Mouse (Mus musculus): Measurements from ENCODE around the gene Tmem267. TPM values are rescaled to one million over a fixed set of nuclear protein-coding genes. Genes with fewer than 3 reads are reported as not detected.
A peak's percentile ranks its signal among the peaks of the same experiment; 100 is the strongest.
"Not testable (repeated sequence)": the region's sequence is repeated elsewhere in the genome, so short reads cannot be mapped to it uniquely, and the experiment has no call there.

The Tmem267 gene
- 11.4 and 13.6 TPM in 2 replicates for polyA plus RNA-seq (2012; rRNA removed)

GRCm38 (mm10) chr13:119487880-119488580 lies at the start of gene Tmem267, which contains the start of gene 3110070M22Rik:
TSS of gene Tmem267 (plus strand) at chr13:119488039.
TSS of gene 3110070M22Rik (minus strand) at chr13:119488383.
- TF ChIP-seq CTCF (IDR thresholded peaks at IDR 0.05; ENCODE audit: borderline replicate concordance, extremely low read depth, insufficient read depth, insufficient read length): peak; percentile 23; the same call in 1 of the 2 replicates
- TF ChIP-seq POLR2A (IDR thresholded peaks at IDR 0.05; ENCODE audit: borderline replicate concordance, extremely low read depth, insufficient read depth, insufficient read length, poor library complexity, severe bottlenecking): no peak; the same call in 1 of the 2 replicates
- peak; percentile 94 for DNase-seq (ENCODE audit: low read depth)

GRCm38 (mm10) chr13:119442244-119442643 lies 45.6 kb upstream of the Tmem267 start:
- no peak for DNase-seq (ENCODE audit: low read depth)
- no peak for TF ChIP-seq POLR2A (IDR thresholded peaks at IDR 0.05; ENCODE audit: borderline replicate concordance, extremely low read depth, insufficient read depth, insufficient read length, poor library complexity, severe bottlenecking)
- no peak for TF ChIP-seq CTCF (IDR thresholded peaks at IDR 0.05; ENCODE audit: borderline replicate concordance, extremely low read depth, insufficient read depth, insufficient read length)

GRCm38 (mm10) chr13:119453563-119453962 lies 34.3 kb upstream of the Tmem267 start:
- no peak for DNase-seq (ENCODE audit: low read depth)
- TF ChIP-seq CTCF (IDR thresholded peaks at IDR 0.05; ENCODE audit: borderline replicate concordance, extremely low read depth, insufficient read depth, insufficient read length) (no peak), POLR2A (IDR thresholded peaks at IDR 0.05; ENCODE audit: borderline replicate concordance, extremely low read depth, insufficient read depth, insufficient read length, poor library complexity, severe bottlenecking) (no peak)

GRCm38 (mm10) chr13:119455082-119455481 lies 32.8 kb upstream of the Tmem267 start:
- DNase-seq (ENCODE audit: low read depth): no peak
- TF ChIP-seq POLR2A (IDR thresholded peaks at IDR 0.05; ENCODE audit: borderline replicate concordance, extremely low read depth, insufficient read depth, insufficient read length, poor library complexity, severe bottlenecking) (no peak), CTCF (IDR thresholded peaks at IDR 0.05; ENCODE audit: borderline replicate concordance, extremely low read depth, insufficient read depth, insufficient read length) (no peak)

- DNase-seq (ENCODE audit: low read depth): no peak
- TF ChIP-seq CTCF (IDR thresholded peaks at IDR 0.05; ENCODE audit: borderline replicate concordance, extremely low read depth, insufficient read depth, insufficient read length) (no peak), POLR2A (IDR thresholded peaks at IDR 0.05; ENCODE audit: borderline replicate concordance, extremely low read depth, insufficient read depth, insufficient read length, poor library complexity, severe bottlenecking) (no peak)
These were observed 31.5 kb upstream of the Tmem267 start for GRCm38 (mm10) chr13:119456342-119456741.

- no peak for DNase-seq (ENCODE audit: low read depth)
- TF ChIP-seq CTCF (IDR thresholded peaks at IDR 0.05; ENCODE audit: borderline replicate concordance, extremely low read depth, insufficient read depth, insufficient read length): no peak
- no peak for TF ChIP-seq POLR2A (IDR thresholded peaks at IDR 0.05; ENCODE audit: borderline replicate concordance, extremely low read depth, insufficient read depth, insufficient read length, poor library complexity, severe bottlenecking)
These were observed 25.8 kb upstream of the Tmem267 start for GRCm38 (mm10) chr13:119461900-119462595.

GRCm38 (mm10) chr13:119462596-119463560 lies 25.0 kb upstream of the Tmem267 start, which contains the start of gene 4833420G17Rik:
TSS of gene 4833420G17Rik (plus strand) at chr13:119462768.
- peak; percentile 97 for DNase-seq (ENCODE audit: low read depth)
- TF ChIP-seq POLR2A (IDR thresholded peaks at IDR 0.05; ENCODE audit: borderline replicate concordance, extremely low read depth, insufficient read depth, insufficient read length, poor library complexity, severe bottlenecking) (peak; percentile 75; the same call in 1 of the 2 replicates), CTCF (IDR thresholded peaks at IDR 0.05; ENCODE audit: borderline replicate concordance, extremely low read depth, insufficient read depth, insufficient read length) (no peak)

- no peak for TF ChIP-seq CTCF (IDR thresholded peaks at IDR 0.05; ENCODE audit: borderline replicate concordance, extremely low read depth, insufficient read depth, insufficient read length)
- TF ChIP-seq POLR2A (IDR thresholded peaks at IDR 0.05; ENCODE audit: borderline replicate concordance, extremely low read depth, insufficient read depth, insufficient read length, poor library complexity, severe bottlenecking): no peak
- no peak for DNase-seq (ENCODE audit: low read depth)
These were observed 11.2 kb upstream of the Tmem267 start for GRCm38 (mm10) chr13:119476631-119477030.

GRCm38 (mm10) chr13:119477789-119478188 lies 10.1 kb upstream of the Tmem267 start:
- no peak for DNase-seq (ENCODE audit: low read depth)
- TF ChIP-seq CTCF (IDR thresholded peaks at IDR 0.05; ENCODE audit: borderline replicate concordance, extremely low read depth, insufficient read depth, insufficient read length) (no peak), POLR2A (IDR thresholded peaks at IDR 0.05; ENCODE audit: borderline replicate concordance, extremely low read depth, insufficient read depth, insufficient read length, poor library complexity, severe bottlenecking) (no peak)

GRCm38 (mm10) chr13:119487354-119487753 lies 485 bp upstream of the Tmem267 start:
- TF ChIP-seq POLR2A (IDR thresholded peaks at IDR 0.05; ENCODE audit: borderline replicate concordance, extremely low read depth, insufficient read depth, insufficient read length, poor library complexity, severe bottlenecking) (no peak), CTCF (IDR thresholded peaks at IDR 0.05; ENCODE audit: borderline replicate concordance, extremely low read depth, insufficient read depth, insufficient read length) (no peak)
- DNase-seq (ENCODE audit: low read depth): peak; percentile 24

GRCm38 (mm10) chr13:119492083-119492482 lies 4.2 kb downstream of the Tmem267 start:
- not testable (repeated sequence) for DNase-seq (ENCODE audit: low read depth)

GRCm38 (mm10) chr13:119494938-119495337 lies 7.1 kb downstream of the Tmem267 start:
- not testable (repeated sequence) for DNase-seq (ENCODE audit: low read depth)

- peak; percentile 78 for DNase-seq (ENCODE audit: low read depth)
These were observed 108.7 kb downstream of the Tmem267 start for GRCm38 (mm10) chr13:119596321-119597211.

- peak; percentile 44 for DNase-seq (ENCODE audit: low read depth)
These were observed 110.6 kb downstream of the Tmem267 start for GRCm38 (mm10) chr13:119598466-119598865.

GRCm38 (mm10) chr13:119599066-119599465 lies 111.2 kb downstream of the Tmem267 start:
- not testable (repeated sequence) for DNase-seq (ENCODE audit: low read depth)

Measured in brain, embryonic 14.5 days (tissue).